Mouse (Mus musculus) ES-E14 (cell line): ENCODE measurements around the gene Mrps5.

Experiments
- HCFC1 ChIP-seq: IDR thresholded peaks from 2 replicates; pipeline ENCODE4 v1.6.1; 2012; ENCODE audit warnings: low read length, inconsistent platforms, borderline replicate concordance; ENCODE audit not compliant: insufficient read depth
- MAFK ChIP-seq: IDR thresholded peaks from 2 replicates; pipeline ENCODE4 v1.6.1; 2014; ENCODE audit warnings: mild to moderate bottlenecking, low read depth, low read length, inconsistent platforms; ENCODE audit not compliant: insufficient read depth
- ZC3H11A ChIP-seq: IDR thresholded peaks from 2 replicates; pipeline ENCODE4 v1.6.1; 2012; ENCODE audit warnings: low read depth, mild to moderate bottlenecking, inconsistent platforms, low read length, borderline replicate concordance
- ZNF384 ChIP-seq: IDR thresholded peaks from 2 replicates; pipeline ENCODE4 v1.6.1; 2012; ENCODE audit warnings: low read depth, low read length, inconsistent platforms

DNA sequence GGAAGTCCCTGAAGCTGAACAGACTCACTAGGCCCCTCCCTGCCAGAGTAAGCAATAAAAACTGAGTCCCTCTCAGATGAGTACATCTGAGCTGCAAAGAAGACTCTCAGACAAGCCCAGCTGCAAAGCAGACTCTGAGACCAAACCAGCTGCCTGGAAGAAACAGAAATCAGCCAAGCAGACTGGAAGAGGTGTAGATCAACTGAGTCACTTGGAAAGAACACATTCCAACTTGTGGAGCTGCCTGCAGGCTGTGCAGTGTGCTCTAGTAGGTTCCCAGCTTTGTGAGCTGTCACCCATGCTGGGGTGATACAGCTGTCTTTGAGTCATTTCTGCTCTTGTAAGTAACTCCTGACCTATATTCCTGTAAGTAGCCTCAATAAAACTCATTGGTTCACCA is 37.3 kb upstream of the Mrps5 start:
- TF ChIP-seq ZC3H11A (no peak), MAFK (no peak), ZNF384 (no peak), HCFC1 (no peak)
